Mouse (Mus musculus): ENCODE measurements at regions not wholly inside any gene's neighbourhood (a gene's known extent, or its start where the extent isn't known, plus 50 kb on each side); places are given as distances from the start of the nearest gene placed in this dataset.

DNA sequence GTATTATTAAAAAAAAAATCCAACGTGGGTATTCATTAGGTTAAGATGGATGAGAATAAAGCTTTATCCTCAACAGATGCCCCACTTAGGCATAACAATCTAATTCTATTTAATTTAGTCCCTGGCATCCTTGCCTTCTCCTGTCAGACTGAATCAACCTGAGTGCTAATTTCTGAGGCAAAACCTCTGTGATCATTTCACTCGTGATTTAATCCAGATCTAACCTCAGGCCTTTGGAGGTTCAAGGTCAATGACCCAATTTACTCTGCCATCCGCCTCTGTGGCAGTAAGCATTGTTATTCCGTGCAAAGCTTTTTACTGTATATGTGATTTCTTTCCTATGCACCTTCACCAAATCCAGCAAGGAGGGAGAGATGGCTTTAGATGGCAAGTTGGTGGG, 253.0 kb downstream of the Gm10295 start:
- no peak for TF ChIP-seq EP300 (IDR thresholded peaks at IDR 0.05; ENCODE audit: low read length)
- no peak for TF ChIP-seq E2F4 (IDR thresholded peaks at IDR 0.05; ENCODE audit: insufficient replicate concordance, low read depth, low read length)
- TF ChIP-seq TCF12 (IDR thresholded peaks at IDR 0.05; ENCODE audit: low read depth, low read length), result no peak
- TF ChIP-seq POLR2A (IDR thresholded peaks at IDR 0.05; ENCODE audit: low read depth, low read length), result no peak
- TF ChIP-seq MAZ (IDR thresholded peaks at IDR 0.05; ENCODE audit: low read depth, low read length), result no peak
- no peak for TF ChIP-seq MAFK (IDR thresholded peaks at IDR 0.05; ENCODE audit: insufficient replicate concordance, low read length)
- no peak for TF ChIP-seq ZC3H11A (IDR thresholded peaks at IDR 0.05; ENCODE audit: low read depth, low read length)
- TF ChIP-seq BHLHE40 (IDR thresholded peaks at IDR 0.05; ENCODE audit: low read depth, low read length), result no peak
- no peak for TF ChIP-seq CTCF (conservative IDR thresholded peaks at IDR 0.05 in 1 of 2, IDR thresholded peaks at IDR 0.05 in 1 of 2; ENCODE audit: low read depth in 2 of 2, low read length in 2 of 2)
- no peak for TF ChIP-seq GABPA (IDR thresholded peaks at IDR 0.05; ENCODE audit: insufficient replicate concordance, low read depth, low read length)

Data from CH12.LX (cell line).